Mouse (Mus musculus) E14TG2a.4 (cell line): Measurements from ENCODE around the gene Uhmk1.

Experiments used
- CTCF ChIP-seq: conservative IDR thresholded peaks from 2 replicates; pipeline ENCODE4 v1.5.1; 2014; ENCODE audit warnings: low read length
- NANOG ChIP-seq: IDR thresholded peaks from 2 replicates; pipeline ENCODE4 v1.6.1; 2014; ENCODE audit warnings: borderline replicate concordance, low read length, mixed read lengths
- POU5F1 ChIP-seq: IDR thresholded peaks from 2 replicates; pipeline ENCODE4 v1.6.1; 2014; ENCODE audit warnings: low read length, borderline replicate concordance

GRCm38 (mm10) chr1:170155298-170155697, 59.9 kb downstream of the Uhmk1 start:
- TF ChIP-seq CTCF (peak; percentile 30), POU5F1 (no peak), NANOG (no peak)
